Mouse (Mus musculus) intestine, postnatal 0 days (tissue): Measurements from ENCODE around the gene Pitpnm1. TPM values are rescaled to one million over a fixed set of nuclear protein-coding genes. Genes with fewer than 3 reads are reported as not detected.
A peak's percentile ranks its signal among the peaks of the same experiment; 100 is the strongest.

Experiments used
- ATAC-seq: fragments of 200-750 bp; cut with Nextera tagmentation; 2 replicates; pipeline ENCODE4 v1.8.0; 2017; ENCODE audit warnings: mild to moderate bottlenecking, moderate TSS enrichment, moderate library complexity
- H3K27ac ChIP-seq: fragments of 300-500 bp; sonication (generic); 2 replicates; pipeline ENCODE4 v1.5.1; 2014; ENCODE audit warnings: mild to moderate bottlenecking, low read depth, low read length, moderate library complexity
- H3K27me3 ChIP-seq: fragments of 300-500 bp; sonication (generic); replicated peaks from 2 replicates; pipeline ENCODE4 v1.6.1; 2014; ENCODE audit warnings: low read length, mixed read lengths; ENCODE audit not compliant: control insufficient read depth, insufficient read depth
- H3K36me3 ChIP-seq: fragments of 300-500 bp; sonication (generic); 2 replicates; pipeline ENCODE4 v1.6.1; 2014; ENCODE audit warnings: mild to moderate bottlenecking, moderate library complexity; ENCODE audit not compliant: control insufficient read depth, insufficient read depth
- H3K4me1 ChIP-seq: fragments of 300-500 bp; sonication (generic); replicated peaks from 2 replicates; pipeline ENCODE4 v1.6.1; 2014; ENCODE audit warnings: antibody characterized with exemption, low read length, mixed read lengths; ENCODE audit not compliant: control insufficient read depth, insufficient read depth
- H3K4me2 ChIP-seq: fragments of 300-500 bp; sonication (generic); replicated peaks from 2 replicates; pipeline ENCODE4 v1.6.1; 2014; ENCODE audit warnings: low read depth, mild to moderate bottlenecking, moderate library complexity
- H3K4me3 ChIP-seq: fragments of 300-500 bp; sonication (generic); 2 replicates; pipeline ENCODE4 v1.5.1; 2014; ENCODE audit warnings: low read depth, low read length
- H3K9ac ChIP-seq: fragments of 300-500 bp; sonication (generic); 2 replicates; pipeline ENCODE4 v1.6.1; 2014; ENCODE audit warnings: mild to moderate bottlenecking, low read depth, low read length
- H3K9me3 ChIP-seq: fragments of 300-500 bp; sonication (generic); 2 replicates; pipeline ENCODE4 v1.6.1; 2016; ENCODE audit warnings: mixed run types; ENCODE audit not compliant: control insufficient read depth
- CTCF ChIP-seq: sonication (generic); IDR thresholded peaks from 2 replicates; pipeline ENCODE4 v1.5.1; 2016; ENCODE audit warnings: low read depth, mild to moderate bottlenecking, control low read depth, antibody characterized with exemption, moderate library complexity
- WGBS: fragments of 180-500 bp; shearing (Covaris S2); extraction: QIAGEN DNeasy Blood & Tissue Kit; methylation state at CpG from one replicate; pipeline ENCODE4 v1.1.7; 2014; 5-methylcytosine and 5-hydroxymethylcytosine counted together
- polyA plus RNA-seq: library from polyadenylated mRNA; unstranded; fragments of >200 nt; fragmentation: Nextera tagmentation; extraction: Ambion mirVana; gene quantifications from 2 replicates; pipeline ENCODE4 v1.2.1, GENCODE M21; 2015

Pitpnm1 gene
- polyA plus RNA-seq, 1 experiment from 2014 or later = 13.7 TPM

GRCm38 (mm10) chr19:4095802-4096201, 4.0 kb upstream of the Pitpnm1 start:
- H3K36me3 ChIP-seq = no peaks in the 10 kb centered on the region; the same call in 1 of the 2 replicates
- no peak overlapping the region for H3K4me2 ChIP-seq
- no peaks in the 10 kb centered on the region for H3K9me3 ChIP-seq
- TF ChIP-seq CTCF = no peak
- no peaks in the 10 kb centered on the region for H3K27me3 ChIP-seq
- H3K9ac ChIP-seq = no peak overlapping the region
- H3K4me1 ChIP-seq = peaks cover 3% of the 10 kb centered on the region; the same call in 1 of the 2 replicates
- no peak overlapping the region for H3K27ac ChIP-seq
- 70% methylated on average over 3 of the region's 3 CpGs for WGBS
- ATAC-seq = no peak
- H3K4me3 ChIP-seq = no peak overlapping the region

GRCm38 (mm10) chr19:4096642-4097440, 3.0 kb upstream of the Pitpnm1 start, which contains the start of gene Cdk2ap2:
Cdk2ap2 (plus strand) TSS chr19:4097182.
- Histone ChIP-seq H3K9me3 (no peaks in the 10 kb centered on the region), H3K4me2 (peak within 1 kb of the TSS; percentile 76), H3K27me3 (no peaks in the 10 kb centered on the region), H3K4me1 (peaks cover 3% of the 10 kb centered on the region; the same call in 1 of the 2 replicates), H3K4me3 (peak within 1 kb of the TSS; percentile 51), H3K9ac (peak within 1 kb of the TSS; percentile 55), H3K36me3 (no peaks in the 10 kb centered on the region; the same call in 1 of the 2 replicates), H3K27ac (peak within 1 kb of the TSS; percentile 86)
- TF ChIP-seq CTCF = no peak
- peak; percentile 91 for ATAC-seq
- under 1% methylated on average over 65 of the region's 65 CpGs for WGBS

GRCm38 (mm10) chr19:4097441-4097825, 2.4 kb upstream of the Pitpnm1 start:
- ATAC-seq = peak; percentile 59
- H3K9me3 ChIP-seq = no peaks in the 10 kb centered on the region

GRCm38 (mm10) chr19:4098426-4098825, 1.4 kb upstream of the Pitpnm1 start:
- 88% methylated on average over 13 of the region's 13 CpGs for WGBS
- Histone ChIP-seq H3K27me3 (no peaks in the 10 kb centered on the region), H3K4me3 (no peak overlapping the region), H3K4me2 (peak overlapping the region; percentile 93), H3K9me3 (no peaks in the 10 kb centered on the region), H3K36me3 (peaks cover 7% of the 10 kb centered on the region; the same call in 1 of the 2 replicates), H3K4me1 (peaks cover 3% of the 10 kb centered on the region; the same call in 1 of the 2 replicates), H3K27ac (peak overlapping the region; percentile 43), H3K9ac (no peak overlapping the region)
- no peak for ATAC-seq
- no peak for TF ChIP-seq CTCF

More at GRCm38 (mm10) chr19:4097441-4097825, 2.4 kb upstream of the Pitpnm1 start:
- Histone ChIP-seq H3K4me1 (peaks cover 3% of the 10 kb centered on the region; the same call in 1 of the 2 replicates), H3K9ac (peak overlapping the region; percentile 38), H3K27me3 (no peaks in the 10 kb centered on the region), H3K36me3 (no peaks in the 10 kb centered on the region; the same call in 1 of the 2 replicates), H3K4me2 (peak overlapping the region; percentile 76), H3K4me3 (peak overlapping the region; percentile 51), H3K27ac (peak overlapping the region; percentile 85)
- no peak for TF ChIP-seq CTCF
- 0% methylated on average over 21 of the region's 21 CpGs for WGBS

- H3K27me3 ChIP-seq = no peaks in the 10 kb centered on the region
- no peak overlapping the region for H3K4me3 ChIP-seq
- H3K4me1 ChIP-seq = peaks cover 3% of the 10 kb centered on the region; the same call in 1 of the 2 replicates
- peak overlapping the region; percentile 79 for H3K27ac ChIP-seq
- H3K36me3 ChIP-seq = peaks cover 7% of the 10 kb centered on the region; the same call in 1 of the 2 replicates
- 12% methylated on average over 9 of the region's 9 CpGs for WGBS
- peak; percentile 98 for TF ChIP-seq CTCF
- ATAC-seq = peak; percentile 25; the same call in 1 of the 2 replicates
- H3K9me3 ChIP-seq = no peaks in the 10 kb centered on the region
- peak overlapping the region; percentile 93 for H3K4me2 ChIP-seq
- H3K9ac ChIP-seq = no peak overlapping the region
These were observed 742 bp upstream of the Pitpnm1 start for GRCm38 (mm10) chr19:4099056-4099455.

GRCm38 (mm10) chr19:4100718-4101261, 992 bp downstream of the Pitpnm1 start:
- Histone ChIP-seq H3K27ac (no peak overlapping the region), H3K4me1 (peaks cover 3% of the 10 kb centered on the region; the same call in 1 of the 2 replicates), H3K4me3 (peak overlapping the region; percentile 54), H3K4me2 (peak overlapping the region; percentile 93), H3K27me3 (no peaks in the 10 kb centered on the region), H3K36me3 (peaks cover 21% of the 10 kb centered on the region), H3K9ac (no peak overlapping the region; the same call in 1 of the 2 replicates), H3K9me3 (no peaks in the 10 kb centered on the region)
- ATAC-seq = no peak
- TF ChIP-seq CTCF = no peak
- WGBS = 4% methylated on average over 52 of the region's 52 CpGs
